8 mouse cellular contexts compared by ENCODE assay signal in genomic region chr2:26964724-26965370, GRCm38 (mm10). TPM values are rescaled to one million over a fixed set of nuclear protein-coding genes. Genes with fewer than 3 reads are reported as not detected.
A peak's percentile ranks its signal among the peaks of the same experiment; 100 is the strongest.
DNase-seq lines count a peak whose midpoint lies in the region; ATAC-seq and TF ChIP-seq lines count a peak whose summit lies in the region.

No protein-coding gene starts in this region.

- DNase-seq in kidney, postnatal 0 days (ENCODE audit: low spot score), result no peak
- DNase-seq in kidney, adult 9 months, result no peak
- DNase-seq in hindbrain, embryonic 14.5 days (ENCODE audit: low spot score), result no peak
- no peak for DNase-seq in midbrain, embryonic 14.5 days
- no peak for DNase-seq in left cerebral cortex, adult 8-10 months (ENCODE audit: low spot score in 2 of 2)
- no peak for DNase-seq in left cerebral cortex, adult 9 months (ENCODE audit: low spot score in 2 of 2)
- no peak for DNase-seq in kidney, postnatal 25 days

- peaks cover 6% of the 10 kb centered on the region for H3K36me3 ChIP-seq in kidney, postnatal 0 days (ENCODE audit: insufficient read depth, low read length)
- H3K36me3 ChIP-seq in hindbrain, embryonic 14.5 days (replicated peaks; ENCODE audit: control insufficient read depth, insufficient read depth), result peaks cover 16% of the 10 kb centered on the region
- peaks cover 18% of the 10 kb centered on the region for H3K36me3 ChIP-seq in midbrain, embryonic 14.5 days (ENCODE audit: control insufficient read depth, insufficient read depth, low read length)

- peak overlapping the region; percentile 59 for H3K4me2 ChIP-seq in kidney, postnatal 0 days (ENCODE audit: low read length)
- H3K4me2 ChIP-seq in hindbrain, embryonic 14.5 days (replicated peaks), result peak overlapping the region; percentile 95
- peak overlapping the region; percentile 88 for H3K4me2 ChIP-seq in midbrain, embryonic 14.5 days (ENCODE audit: low read length)

- H3K4me3 ChIP-seq in kidney, postnatal 0 days (replicated peaks; ENCODE audit: low read depth, low read length), result peak overlapping the region; percentile 67
- H3K4me3 ChIP-seq in hindbrain, embryonic 14.5 days (replicated peaks; ENCODE audit: low read length), result peak overlapping the region; percentile 84
- H3K4me3 ChIP-seq in midbrain, embryonic 14.5 days (replicated peaks; ENCODE audit: low read depth, low read length), result peak overlapping the region; percentile 76

- no peak for ATAC-seq in kidney, postnatal 0 days (replicated peaks; ENCODE audit: low FRiP score, low read depth)
- ATAC-seq in common myeloid progenitor, adult 5-6 weeks (replicated peaks; ENCODE audit: low read depth, poor library complexity, severe bottlenecking), result 0 out of 2 replicates have a peak, but pooled peaks have one; percentile 2
- ATAC-seq in hindbrain, embryonic 14.5 days (ENCODE audit: low FRiP score), result no peak; the same call in 1 of the 2 replicates
- ATAC-seq in midbrain, embryonic 14.5 days (ENCODE audit: low FRiP score, low TSS enrichment), result peak; percentile 46

- H3K9me3 ChIP-seq in kidney, postnatal 0 days (replicated peaks; ENCODE audit: low read length), result no peaks in the 10 kb centered on the region
- H3K9me3 ChIP-seq in hindbrain, embryonic 14.5 days (ENCODE audit: control insufficient read depth, low read length), result no peaks in the 10 kb centered on the region
- no peaks in the 10 kb centered on the region for H3K9me3 ChIP-seq in midbrain, embryonic 14.5 days (ENCODE audit: control insufficient read depth, low read length)

- no peaks in the 10 kb centered on the region for H3K27me3 ChIP-seq in kidney, postnatal 0 days (ENCODE audit: insufficient read depth, low read length)
- H3K27me3 ChIP-seq in hindbrain, embryonic 14.5 days (ENCODE audit: control insufficient read depth, insufficient read depth, low read length), result no peaks in the 10 kb centered on the region
- no peaks in the 10 kb centered on the region for H3K27me3 ChIP-seq in midbrain, embryonic 14.5 days (ENCODE audit: control insufficient read depth, insufficient read depth, low read length)

- TF ChIP-seq CTCF in kidney, postnatal 0 days (IDR thresholded peaks at IDR 0.05; ENCODE audit: low read depth), result no peak

- H3K4me1 ChIP-seq in kidney, postnatal 0 days (replicated peaks; ENCODE audit: insufficient read depth, low read length), result peaks cover 9% of the 10 kb centered on the region; the same call in 1 of the 2 replicates
- H3K4me1 ChIP-seq in hindbrain, embryonic 14.5 days (replicated peaks; ENCODE audit: control insufficient read depth, insufficient read depth, low read length), result peaks cover 16% of the 10 kb centered on the region
- peaks cover 11% of the 10 kb centered on the region for H3K4me1 ChIP-seq in midbrain, embryonic 14.5 days (ENCODE audit: control insufficient read depth, insufficient read depth, low read length)

- peak overlapping the region; percentile 100 for H3K27ac ChIP-seq in kidney, postnatal 0 days
- H3K27ac ChIP-seq in hindbrain, embryonic 14.5 days, result peak overlapping the region; percentile 96
- peak overlapping the region; percentile 98 for H3K27ac ChIP-seq in midbrain, embryonic 14.5 days (replicated peaks; ENCODE audit: low read depth, low read length)

- WGBS in kidney, postnatal 0 days, result 16% methylated on average over 14 of the region's 14 CpGs
- 18% methylated on average over 14 of the region's 14 CpGs for WGBS in hindbrain, embryonic 14.5 days
- 16% methylated on average over 14 of the region's 14 CpGs for WGBS in midbrain, embryonic 14.5 days

- peak overlapping the region; percentile 82 for H3K9ac ChIP-seq in kidney, postnatal 0 days (ENCODE audit: low read depth, low read length)
- H3K9ac ChIP-seq in hindbrain, embryonic 14.5 days, result peak overlapping the region; percentile 93
- peak overlapping the region; percentile 80 for H3K9ac ChIP-seq in midbrain, embryonic 14.5 days (replicated peaks; ENCODE audit: low read length)

RNA-seq across cellular contexts. Expression of gene Rexo4, which starts 0.7 kb away (rescaled TPM):
- polyA plus RNA-seq in kidney, postnatal 0 days (2015; fragmentation: Nextera tagmentation; extraction: Ambion mirVana), result 34.3 TPM in 2 replicates
- 94.5 and 117 TPM in 2 replicates for total RNA-seq in common myeloid progenitor, adult 5-6 weeks (2017)
- 32.6 and 35.8 TPM in 2 replicates for polyA plus RNA-seq in hindbrain, embryonic 14.5 days (2014; fragmentation: Nextera tagmentation; extraction: Ambion mirVana)
- 26.5 and 31.7 TPM in 2 replicates for polyA plus RNA-seq in midbrain, embryonic 14.5 days (2014; fragmentation: Nextera tagmentation; extraction: Ambion mirVana)
- total RNA-seq in left cerebral cortex, adult 8-10 months (2022), result 10 to 100 TPM; 43.4 to 54.7 (median 46.8) TPM

RNA-seq across cellular contexts. Expression of gene Adamts13, which starts 8.4 kb away (rescaled TPM):
- 0.04 and 0.13 TPM in 2 replicates for polyA plus RNA-seq in kidney, postnatal 0 days (2015; fragmentation: Nextera tagmentation; extraction: Ambion mirVana)
- not detected in 2 replicates for total RNA-seq in common myeloid progenitor, adult 5-6 weeks (2017)
- polyA plus RNA-seq in hindbrain, embryonic 14.5 days (2014; fragmentation: Nextera tagmentation; extraction: Ambion mirVana), result 0.11 TPM in 1 of 2 replicates, not detected in the other
- polyA plus RNA-seq in midbrain, embryonic 14.5 days (2014; fragmentation: Nextera tagmentation; extraction: Ambion mirVana), result not detected in 2 replicates
- 1 to 10 TPM; 1.2 to 1.6 (median 1.4) TPM for total RNA-seq in left cerebral cortex, adult 8-10 months (2022)

RNA-seq across cellular contexts. Expression of gene Stkld1, which starts 31.0 kb away (rescaled TPM):
- polyA plus RNA-seq in kidney, postnatal 0 days (2015; fragmentation: Nextera tagmentation; extraction: Ambion mirVana), result 0.07 and 0.27 TPM in 2 replicates
- total RNA-seq in common myeloid progenitor, adult 5-6 weeks (2017), result 0.23 TPM in 1 of 2 replicates, not detected in the other
- 0.16 TPM in 1 of 2 replicates, not detected in the other for polyA plus RNA-seq in hindbrain, embryonic 14.5 days (2014; fragmentation: Nextera tagmentation; extraction: Ambion mirVana)
- polyA plus RNA-seq in midbrain, embryonic 14.5 days (2014; fragmentation: Nextera tagmentation; extraction: Ambion mirVana), result 0.28 and 0.62 TPM in 2 replicates
- under 1 TPM in 2 of 4 experiments, not detected in 2; 0.16 to 0.42 TPM for total RNA-seq in left cerebral cortex, adult 8-10 months (2022)

RNA-seq across cellular contexts. Expression of gene Surf4, which starts 31.1 kb away (rescaled TPM):
- 186 and 216 TPM in 2 replicates for polyA plus RNA-seq in kidney, postnatal 0 days (2015; fragmentation: Nextera tagmentation; extraction: Ambion mirVana)
- 50.3 and 51.5 TPM in 2 replicates for total RNA-seq in common myeloid progenitor, adult 5-6 weeks (2017)
- 109 and 117 TPM in 2 replicates for polyA plus RNA-seq in hindbrain, embryonic 14.5 days (2014; fragmentation: Nextera tagmentation; extraction: Ambion mirVana)
- polyA plus RNA-seq in midbrain, embryonic 14.5 days (2014; fragmentation: Nextera tagmentation; extraction: Ambion mirVana), result 84.6 and 98.5 TPM in 2 replicates
- total RNA-seq in left cerebral cortex, adult 8-10 months (2022), result 10 to 100 TPM; 46.2 to 51.8 (median 49.9) TPM

RNA-seq across cellular contexts. Expression of gene Cacfd1, which starts 44.9 kb away (rescaled TPM):
- 41.5 and 47.2 TPM in 2 replicates for polyA plus RNA-seq in kidney, postnatal 0 days (2015; fragmentation: Nextera tagmentation; extraction: Ambion mirVana)
- total RNA-seq in common myeloid progenitor, adult 5-6 weeks (2017), result 5.9 and 8.3 TPM in 2 replicates
- polyA plus RNA-seq in hindbrain, embryonic 14.5 days (2014; fragmentation: Nextera tagmentation; extraction: Ambion mirVana), result 72.7 and 83.7 TPM in 2 replicates
- polyA plus RNA-seq in midbrain, embryonic 14.5 days (2014; fragmentation: Nextera tagmentation; extraction: Ambion mirVana), result 72.5 and 81.4 TPM in 2 replicates
- total RNA-seq in left cerebral cortex, adult 8-10 months (2022), result 10 to 100 TPM; 42.4 to 46.5 (median 44.1) TPM

Comparison
In these comparisons a context has a peak if more than half of its experiments do, and no peak if none do; other contexts are left out.
1. ATAC-seq: peak in common myeloid progenitor, adult 5-6 weeks (single experiment) and midbrain, embryonic 14.5 days (single experiment); none in kidney, postnatal 0 days (single experiment) and hindbrain, embryonic 14.5 days (single experiment).
2. Peak in every context shown above with its lines, with median percentiles within 50 percentile points of each other: H3K27ac ChIP-seq, H3K4me2 ChIP-seq, H3K4me3 ChIP-seq and H3K9ac ChIP-seq.